Mouse (Mus musculus): ENCODE results near the gene Igf2bp2. TPM values are rescaled to one million over a fixed set of nuclear protein-coding genes. Genes with fewer than 3 reads are reported as not detected.

The Igf2bp2 gene
- total and polyA plus RNA-seq, 3 experiments = 0.43 to 1.5 (median 0.51) TPM

DNA sequence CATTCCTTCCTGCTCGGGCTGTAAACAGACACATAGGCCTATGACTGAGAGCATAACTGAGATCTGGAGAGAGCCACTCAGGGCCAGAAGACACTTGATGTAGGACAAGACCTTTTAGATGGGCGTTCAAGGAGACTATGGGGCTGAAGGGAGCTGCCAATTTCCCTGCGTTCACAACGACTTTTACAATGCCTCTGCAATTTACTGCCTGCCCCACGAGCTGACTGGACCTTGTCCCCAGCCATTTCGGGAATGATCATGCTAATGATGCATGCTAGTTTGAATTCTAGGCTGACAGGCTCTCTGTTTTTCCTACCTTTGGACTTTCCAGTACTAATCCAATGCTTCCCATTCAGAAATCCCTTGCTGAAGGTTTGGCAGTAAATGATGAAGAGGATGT is 22.2 kb downstream of the Igf2bp2 start:
- no peaks in the 10 kb centered on the region for H3K79me2 ChIP-seq (replicated peaks; ENCODE audit: control insufficient read depth, extremely low read depth, insufficient read depth, poor library complexity, severe bottlenecking)
- H3K4me3 ChIP-seq (replicated peaks in 1 of 3; ENCODE audit: low read depth in 2 of 3, low read length in 2 of 3, poor library complexity in 1 of 3) = no peak overlapping the region
- no peak overlapping the region for H3K27ac ChIP-seq (ENCODE audit: insufficient read depth, low read depth)
- H3K27me3 ChIP-seq (replicated peaks) = no peaks in the 10 kb centered on the region
- dilution Hi-C loops (cut with MboI; ENCODE audit: extremely low pct_ligation_motif_present, extremely low pct_unique_long_range_greater_than_20kb, low sequenced_read_pairs) = no loop called here
- no peak overlapping the region for H3K4me2 ChIP-seq (ENCODE audit: insufficient read depth, low read depth, poor library complexity, severe bottlenecking)
- in situ Hi-C loops (cut with MboI; ENCODE audit: low pct_ligation_motif_present, low pct_unique_long_range_greater_than_20kb, low sequenced_read_pairs) = no loop called here
- no peak for DNase-seq (ENCODE audit: extremely low read depth)
- TF ChIP-seq MEF2A (IDR thresholded peaks at IDR 0.05; ENCODE audit: borderline replicate concordance, low read depth, low read length) (no peak), MXI1 (IDR thresholded peaks at IDR 0.05; ENCODE audit: low read depth, low read length) (no peak), EP300 (IDR thresholded peaks at IDR 0.05; ENCODE audit: low read length) (no peak), MYC (IDR thresholded peaks at IDR 0.05; ENCODE audit: low read depth, low read length) (no peak), SMC3 (IDR thresholded peaks at IDR 0.05; ENCODE audit: low read depth, low read length) (no peak), USF2 (conservative IDR thresholded peaks at IDR 0.05; ENCODE audit: low read depth, low read length) (no peak), ZC3H11A (IDR thresholded peaks at IDR 0.05; ENCODE audit: low read depth, low read length) (no peak), CHD1 (IDR thresholded peaks at IDR 0.05; ENCODE audit: low read depth, low read length) (no peak), CHD2 (IDR thresholded peaks at IDR 0.05; ENCODE audit: low read length) (no peak), ELF1 (IDR thresholded peaks at IDR 0.05; ENCODE audit: low read depth, low read length) (no peak), RAD21 (IDR thresholded peaks at IDR 0.05; ENCODE audit: low read depth, low read length) (no peak), TBP (conservative IDR thresholded peaks at IDR 0.05; ENCODE audit: low read depth, low read length) (no peak), MAZ (IDR thresholded peaks at IDR 0.05; ENCODE audit: low read depth, low read length) (no peak), CTCF (conservative IDR thresholded peaks at IDR 0.05 in 1 of 2, IDR thresholded peaks at IDR 0.05 in 1 of 2; ENCODE audit: low read depth in 2 of 2, low read length in 2 of 2) (no peak), NELFE (IDR thresholded peaks at IDR 0.05; ENCODE audit: low read depth, low read length) (no peak), ZKSCAN1 (IDR thresholded peaks at IDR 0.05; ENCODE audit: borderline replicate concordance, low read depth, low read length) (no peak), POLR2AphosphoS2 (IDR thresholded peaks at IDR 0.05; ENCODE audit: low read depth, low read length) (no peak), PAX5 (IDR thresholded peaks at IDR 0.05; ENCODE audit: low read length) (no peak), HCFC1 (IDR thresholded peaks at IDR 0.05; ENCODE audit: low read depth, low read length) (no peak), ZMIZ1 (IDR thresholded peaks at IDR 0.05; ENCODE audit: low read depth, low read length) (no peak)
- H3K36me3 ChIP-seq (replicated peaks in 1 of 2; ENCODE audit: control insufficient read depth in 1 of 2, insufficient read depth in 1 of 2, low read length in 1 of 2) = no peaks in the 10 kb centered on the region
- H3K9ac ChIP-seq (ENCODE audit: insufficient read depth, low read depth) = no peak overlapping the region
- H3K4me1 ChIP-seq (ENCODE audit: control insufficient read depth in 1 of 2, insufficient read depth in 2 of 2) = peaks cover 0 to 33% of the 10 kb centered on the region in 2 experiments; a peak in 2 of 4 replicates
- H3K9me3 ChIP-seq (replicated peaks; ENCODE audit: low read length) = no peaks in the 10 kb centered on the region

DNA sequence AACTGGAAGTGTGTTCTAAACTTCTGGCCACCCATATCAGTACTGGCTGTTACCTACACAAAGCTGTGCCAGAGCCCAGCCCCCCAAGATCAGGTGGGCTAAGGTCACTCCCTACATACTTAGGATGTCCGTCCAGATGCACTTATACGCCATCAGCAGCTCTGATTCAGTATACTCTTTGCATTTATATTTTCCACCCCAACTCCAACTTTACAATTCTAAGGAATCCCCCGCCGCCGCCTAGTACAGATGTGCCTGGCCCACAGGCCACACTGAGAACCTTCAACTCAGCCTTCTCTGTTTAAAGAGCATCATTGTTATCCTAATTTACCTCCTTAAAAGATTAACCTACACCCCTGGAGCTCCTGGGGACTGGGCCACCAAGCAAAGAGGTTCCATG is 23.3 kb downstream of the Igf2bp2 start:
- H3K4me2 ChIP-seq (ENCODE audit: insufficient read depth, low read depth, poor library complexity, severe bottlenecking) = no peak overlapping the region
- H3K36me3 ChIP-seq (replicated peaks in 1 of 2; ENCODE audit: control insufficient read depth in 1 of 2, insufficient read depth in 1 of 2, low read length in 1 of 2) = no peaks in the 10 kb centered on the region
- dilution Hi-C loops (cut with MboI; ENCODE audit: extremely low pct_ligation_motif_present, extremely low pct_unique_long_range_greater_than_20kb, low sequenced_read_pairs) = no loop called here
- no peak for DNase-seq (ENCODE audit: extremely low read depth)
- in situ Hi-C loops (cut with MboI; ENCODE audit: low pct_ligation_motif_present, low pct_unique_long_range_greater_than_20kb, low sequenced_read_pairs) = no loop called here
- no peaks in the 10 kb centered on the region for H3K27me3 ChIP-seq (replicated peaks)
- no peak overlapping the region for H3K4me3 ChIP-seq (replicated peaks in 1 of 3; ENCODE audit: low read depth in 2 of 3, low read length in 2 of 3, poor library complexity in 1 of 3)
- H3K27ac ChIP-seq (ENCODE audit: insufficient read depth, low read depth) = no peak overlapping the region
- H3K79me2 ChIP-seq (replicated peaks; ENCODE audit: control insufficient read depth, extremely low read depth, insufficient read depth, poor library complexity, severe bottlenecking) = no peaks in the 10 kb centered on the region
- no peak overlapping the region for H3K9ac ChIP-seq (ENCODE audit: insufficient read depth, low read depth)
- H3K4me1 ChIP-seq (ENCODE audit: control insufficient read depth in 1 of 2, insufficient read depth in 2 of 2) = peaks cover 2 to 42% of the 10 kb centered on the region in 2 experiments; a peak in 3 of 4 replicates
- H3K9me3 ChIP-seq (replicated peaks; ENCODE audit: low read length) = no peaks in the 10 kb centered on the region
- TF ChIP-seq POLR2A (IDR thresholded peaks at IDR 0.05; ENCODE audit: low read depth, low read length) = no peak
- no peak for TF ChIP-seq UBTF (IDR thresholded peaks at IDR 0.05; ENCODE audit: low read depth, low read length)
- no peak for TF ChIP-seq HCFC1 (IDR thresholded peaks at IDR 0.05; ENCODE audit: low read depth, low read length)
- TF ChIP-seq MEF2A (IDR thresholded peaks at IDR 0.05; ENCODE audit: borderline replicate concordance, low read depth, low read length) = no peak
- TF ChIP-seq CHD1 (IDR thresholded peaks at IDR 0.05; ENCODE audit: low read depth, low read length) = no peak
- no peak for TF ChIP-seq MAZ (IDR thresholded peaks at IDR 0.05; ENCODE audit: low read depth, low read length)
- TF ChIP-seq MAX (IDR thresholded peaks at IDR 0.05; ENCODE audit: low read length) = no peak
- no peak for TF ChIP-seq TBP (conservative IDR thresholded peaks at IDR 0.05; ENCODE audit: low read depth, low read length)
- TF ChIP-seq KAT2A (IDR thresholded peaks at IDR 0.05; ENCODE audit: insufficient replicate concordance, low read length) = no peak

Data from CH12.LX (cell line).